Mouse (Mus musculus): ENCODE measurements around the gene Olfr857. TPM values are rescaled to one million over a fixed set of nuclear protein-coding genes. Genes with fewer than 3 reads are reported as not detected.

The Olfr857 gene
- not detected for polyA plus RNA-seq (2017; shearing (Covaris generic))

GRCm38 (mm10) chr9:19709133-19709532 lies at the start of gene Olfr857:
Gene Olfr857 (plus strand): TSS chr9:19709433.

Other genes with a start within 250 kb of the Olfr857 start
- gene Olfr850, start 231.2 kb upstream of the Olfr857 start, polyA plus RNA-seq (2017; shearing (Covaris generic)): not detected
- gene Olfr851, start 216.1 kb upstream of the Olfr857 start, polyA plus RNA-seq (2017; shearing (Covaris generic)): not detected
- not detected for gene Olfr853, start 168.4 kb upstream of the Olfr857 start, polyA plus RNA-seq (2017; shearing (Covaris generic))
- not detected for gene Olfr854, start 142.1 kb upstream of the Olfr857 start, polyA plus RNA-seq (2017; shearing (Covaris generic))
- gene Olfr855, start 126.8 kb upstream of the Olfr857 start, polyA plus RNA-seq (2017; shearing (Covaris generic)): under 1 TPM in 1 of 2 experiments, not detected in 1; 0.16 TPM
- gene Zfp317, start 87.3 kb upstream of the Olfr857 start, polyA plus RNA-seq (2017; shearing (Covaris generic)): 10 to 100 TPM; 28.5 to 34.8 TPM
- under 1 TPM in 1 of 2 experiments, not detected in 1; 0.42 TPM for gene Olfr58, start 70.8 kb downstream of the Olfr857 start, polyA plus RNA-seq (2017; shearing (Covaris generic))
- gene Olfr859, start 95.5 kb downstream of the Olfr857 start, polyA plus RNA-seq (2017; shearing (Covaris generic)): under 1 TPM in 1 of 2 experiments, not detected in 1; 0.11 TPM
- 1 to 10 TPM in 1 of 2 experiments, not detected in 1; 1.5 TPM for gene Olfr860, start 140.3 kb downstream of the Olfr857 start, polyA plus RNA-seq (2017; shearing (Covaris generic))
- under 1 TPM in 1 of 2 experiments, not detected in 1; 0.91 TPM for gene Olfr862, start 178.6 kb downstream of the Olfr857 start, polyA plus RNA-seq (2017; shearing (Covaris generic))
- under 1 TPM; 0.74 to 0.84 TPM for gene Olfr77, start 207.4 kb downstream of the Olfr857 start, polyA plus RNA-seq (2017; shearing (Covaris generic))

All from inflammation-experienced regulatory T-cells (primary cell).